Mouse (Mus musculus) heart, postnatal 0 days (tissue): ENCODE data around the gene Tpte. TPM values are rescaled to one million over a fixed set of nuclear protein-coding genes. Genes with fewer than 3 reads are reported as not detected.

ENCODE experiments used
- ATAC-seq: fragments of 200-750 bp; cut with Nextera tagmentation; 2 replicates; pipeline ENCODE4 v1.8.0; 2017; ENCODE audit warnings: low read depth, moderate number of reproducible peaks, moderate library complexity; ENCODE audit not compliant: insufficient read depth
- DNase-seq: peaks from one replicate; pipeline ENCODE4 v3.0.0-alpha.2; 2016; ENCODE audit warnings: low spot score
- H3K27ac ChIP-seq: fragments of 300-500 bp; sonication (generic); 2 replicates; pipeline ENCODE4 v1.5.1; 2014; ENCODE audit warnings: low read depth, mild to moderate bottlenecking
- H3K27me3 ChIP-seq: fragments of 300-500 bp; sonication (generic); 2 replicates; pipeline ENCODE4 v1.6.1; 2014; ENCODE audit warnings: low read length, mixed read lengths; ENCODE audit not compliant: control insufficient read depth, insufficient read depth
- H3K36me3 ChIP-seq: fragments of 300-500 bp; sonication (generic); replicated peaks from 2 replicates; pipeline ENCODE4 v1.6.1; 2014; ENCODE audit warnings: low read length, mixed read lengths; ENCODE audit not compliant: control insufficient read depth, insufficient read depth
- H3K4me1 ChIP-seq: fragments of 300-500 bp; sonication (generic); 2 replicates; pipeline ENCODE4 v1.6.1; 2014; ENCODE audit warnings: antibody characterized with exemption; ENCODE audit not compliant: control insufficient read depth, insufficient read depth
- H3K4me2 ChIP-seq: fragments of 300-500 bp; sonication (generic); 2 replicates; pipeline ENCODE4 v1.6.1; 2014; ENCODE audit warnings: low read depth, mild to moderate bottlenecking, low read length, moderate library complexity
- H3K4me3 ChIP-seq: fragments of 300-500 bp; sonication (generic); 2 replicates; pipeline ENCODE4 v1.5.1; 2014; ENCODE audit warnings: low read depth, low read length
- H3K9ac ChIP-seq: fragments of 300-500 bp; sonication (generic); replicated peaks from 2 replicates; pipeline ENCODE4 v1.6.1; 2014; ENCODE audit warnings: low read depth, low read length, mixed read lengths
- H3K9me3 ChIP-seq: fragments of 300-500 bp; sonication (generic); replicated peaks from 2 replicates; pipeline ENCODE4 v1.6.1; 2016; ENCODE audit warnings: low read length; ENCODE audit not compliant: control insufficient read depth
- CTCF ChIP-seq: IDR thresholded peaks from 2 replicates; pipeline ENCODE4 v1.5.1; 2016; ENCODE audit warnings: antibody characterized with exemption, control low read depth, low read depth
- EP300 ChIP-seq: IDR thresholded peaks from 2 replicates; pipeline ENCODE4 v1.6.1; 2016; ENCODE audit warnings: antibody characterized with exemption, low read depth
- WGBS: fragments of 180-500 bp; shearing (Covaris S2); extraction: QIAGEN DNeasy Blood & Tissue Kit; methylation state at CpG from one replicate; pipeline ENCODE4 v1.1.7; 2014; 5-methylcytosine and 5-hydroxymethylcytosine counted together
- polyA plus RNA-seq: library from polyadenylated mRNA; unstranded; fragments of >200 nt; fragmentation: Nextera tagmentation; extraction: Ambion mirVana; gene quantifications from 2 replicates; pipeline ENCODE4 v1.2.1, GENCODE M21; 2015
- total RNA-seq: library from RNA; depleted of rRNA; stranded (reverse); fragments of >200 nt; gene quantifications from 2 replicates; pipeline ENCODE4 v1.2.3, GENCODE M21; 2014; ENCODE audit warnings: low replicate concordance

The Tpte gene
- total and polyA plus RNA-seq, 2 experiments from 2014 or later, result not detected

DNA sequence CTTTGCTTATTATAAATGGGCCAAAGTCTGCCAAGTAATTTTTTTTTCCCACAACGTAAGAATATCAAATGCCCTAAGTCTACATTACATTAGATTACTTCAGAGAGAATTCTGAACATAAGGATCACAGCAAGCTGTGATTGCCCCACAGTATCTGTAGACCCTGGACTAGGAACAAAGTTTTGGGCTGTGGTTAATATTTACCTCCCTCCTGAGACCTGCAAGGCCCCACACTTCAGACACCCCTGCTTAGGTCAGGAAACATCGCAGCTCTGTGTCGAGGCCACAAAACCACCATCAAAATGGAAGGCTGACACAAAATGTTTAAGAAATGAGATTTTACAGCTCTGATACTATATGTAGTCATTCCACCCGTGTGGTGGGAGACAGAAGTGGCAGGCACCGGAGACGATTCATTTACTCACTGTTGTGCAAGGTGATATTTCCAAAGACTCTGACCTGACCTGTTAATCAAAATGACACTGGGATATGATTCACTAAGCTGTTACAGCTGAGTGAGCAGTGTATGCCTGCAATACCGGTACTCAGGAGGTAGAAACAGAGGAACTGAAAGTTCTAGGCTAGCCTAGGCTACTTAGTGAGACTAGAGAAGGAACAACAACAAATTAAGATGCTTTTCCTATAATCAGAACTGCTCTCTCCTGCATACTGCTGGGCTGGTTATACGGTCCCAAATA lies 107.7 kb downstream of the Tpte start:
- no peak overlapping the region for H3K9ac ChIP-seq
- H3K36me3 ChIP-seq, result peaks cover 25% of the 10 kb centered on the region
- DNase-seq, result no peak
- 87% methylated on average over 8 of the region's 8 CpGs for WGBS
- no peak for ATAC-seq
- H3K4me3 ChIP-seq, result no peak overlapping the region
- H3K4me1 ChIP-seq, result no peaks in the 10 kb centered on the region
- TF ChIP-seq EP300 (no peak), CTCF (no peak)
- no peak overlapping the region for H3K27ac ChIP-seq
- H3K27me3 ChIP-seq, result no peaks in the 10 kb centered on the region
- no peak overlapping the region for H3K4me2 ChIP-seq
- H3K9me3 ChIP-seq, result no peaks in the 10 kb centered on the region

DNA sequence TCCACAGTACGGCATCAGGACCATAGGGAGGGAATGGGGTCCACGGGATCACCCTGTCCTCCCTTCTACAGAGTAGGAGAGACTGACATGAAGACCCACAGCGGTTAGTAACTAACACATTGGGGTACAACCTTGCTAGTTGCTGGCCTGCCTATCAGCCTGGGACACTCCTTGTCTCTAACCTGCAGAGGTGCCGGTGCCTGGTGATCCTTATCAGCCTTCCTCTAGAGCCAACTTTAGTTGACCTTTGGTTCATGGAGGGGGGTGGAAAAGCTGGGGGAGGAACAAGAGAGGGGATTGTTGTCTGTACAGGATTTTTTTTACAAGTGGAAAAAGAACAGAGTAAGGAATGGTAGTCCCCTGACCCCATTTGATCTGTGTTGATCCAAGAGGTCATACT lies 111.2 kb downstream of the Tpte start:
- H3K27ac ChIP-seq, result no peak overlapping the region
- H3K27me3 ChIP-seq, result no peaks in the 10 kb centered on the region
- H3K4me3 ChIP-seq, result no peak overlapping the region
- DNase-seq (no peak), ATAC-seq (no peak)
- peaks cover 6% of the 10 kb centered on the region; the same call in 1 of the 2 replicates for H3K4me1 ChIP-seq
- peaks cover 8% of the 10 kb centered on the region; the same call in 1 of the 2 replicates for H3K36me3 ChIP-seq
- no peaks in the 10 kb centered on the region for H3K9me3 ChIP-seq
- WGBS, result 75% methylated on average over 4 of the region's 4 CpGs
- no peak for TF ChIP-seq CTCF
- TF ChIP-seq EP300, result no peak
- no peak overlapping the region for H3K4me2 ChIP-seq
- H3K9ac ChIP-seq, result no peak overlapping the region

DNA sequence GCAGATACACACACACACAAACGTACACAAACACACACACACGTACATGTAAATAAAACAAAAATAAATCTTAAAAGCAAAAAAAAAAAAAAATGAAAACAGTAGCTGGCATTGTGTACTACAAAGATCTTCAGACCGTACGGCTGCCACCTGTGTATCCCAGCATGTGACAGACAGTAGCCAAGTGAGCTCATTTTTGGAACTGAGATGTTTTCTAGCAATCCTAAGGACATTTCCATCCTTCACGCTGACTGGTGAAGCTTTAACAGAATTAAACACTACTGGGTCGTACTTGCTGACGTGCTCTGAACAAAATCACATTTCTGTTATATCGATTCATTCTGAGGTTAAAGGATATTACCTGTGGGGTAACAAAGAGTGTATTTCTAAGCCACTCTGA lies 112.0 kb downstream of the Tpte start:
- H3K27me3 ChIP-seq, result no peaks in the 10 kb centered on the region
- no peak overlapping the region for H3K27ac ChIP-seq
- peaks cover 6% of the 10 kb centered on the region; the same call in 1 of the 2 replicates for H3K4me1 ChIP-seq
- no peaks in the 10 kb centered on the region for H3K9me3 ChIP-seq
- whole genome bisulfite sequencing, result 94% methylated on average over 8 of the region's 8 CpGs
- H3K9ac ChIP-seq, result no peak overlapping the region
- DNase-seq (no peak), ATAC-seq (no peak)
- H3K36me3 ChIP-seq, result peaks cover 5% of the 10 kb centered on the region; the same call in 1 of the 2 replicates
- H3K4me2 ChIP-seq, result no peak overlapping the region
- TF ChIP-seq EP300 (no peak), CTCF (no peak)
- H3K4me3 ChIP-seq, result no peak overlapping the region

DNA sequence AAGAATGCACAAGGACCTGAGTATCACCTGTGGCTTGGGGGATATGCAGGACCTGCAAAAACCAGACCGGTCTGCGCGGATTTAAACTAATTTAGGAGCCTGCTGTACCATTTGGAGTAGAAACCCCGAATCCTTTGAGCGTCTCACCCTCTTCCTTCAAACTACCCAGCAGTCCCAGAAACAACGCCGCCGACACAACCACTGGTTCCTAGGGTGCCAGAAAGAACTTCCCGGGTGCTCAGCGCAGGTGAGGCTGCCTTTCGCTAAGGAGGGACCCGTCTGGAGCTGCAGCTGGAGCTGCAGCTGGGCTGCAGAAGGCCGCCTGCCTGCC lies 114.5 kb downstream of the Tpte start:
- TF ChIP-seq CTCF (no peak), EP300 (no peak)
- Histone ChIP-seq H3K4me1 (peaks cover 6% of the 10 kb centered on the region; the same call in 1 of the 2 replicates), H3K4me2 (peak overlapping the region; percentile 90), H3K4me3 (peak overlapping the region; percentile 71), H3K9ac (peak overlapping the region; percentile 75), H3K27me3 (no peaks in the 10 kb centered on the region), H3K9me3 (no peaks in the 10 kb centered on the region), H3K36me3 (no peaks in the 10 kb centered on the region), H3K27ac (peak overlapping the region; percentile 79)
- ATAC-seq, result no peak
- no peak for DNase-seq
- WGBS, result 1% methylated on average over 13 of the region's 13 CpGs

DNA sequence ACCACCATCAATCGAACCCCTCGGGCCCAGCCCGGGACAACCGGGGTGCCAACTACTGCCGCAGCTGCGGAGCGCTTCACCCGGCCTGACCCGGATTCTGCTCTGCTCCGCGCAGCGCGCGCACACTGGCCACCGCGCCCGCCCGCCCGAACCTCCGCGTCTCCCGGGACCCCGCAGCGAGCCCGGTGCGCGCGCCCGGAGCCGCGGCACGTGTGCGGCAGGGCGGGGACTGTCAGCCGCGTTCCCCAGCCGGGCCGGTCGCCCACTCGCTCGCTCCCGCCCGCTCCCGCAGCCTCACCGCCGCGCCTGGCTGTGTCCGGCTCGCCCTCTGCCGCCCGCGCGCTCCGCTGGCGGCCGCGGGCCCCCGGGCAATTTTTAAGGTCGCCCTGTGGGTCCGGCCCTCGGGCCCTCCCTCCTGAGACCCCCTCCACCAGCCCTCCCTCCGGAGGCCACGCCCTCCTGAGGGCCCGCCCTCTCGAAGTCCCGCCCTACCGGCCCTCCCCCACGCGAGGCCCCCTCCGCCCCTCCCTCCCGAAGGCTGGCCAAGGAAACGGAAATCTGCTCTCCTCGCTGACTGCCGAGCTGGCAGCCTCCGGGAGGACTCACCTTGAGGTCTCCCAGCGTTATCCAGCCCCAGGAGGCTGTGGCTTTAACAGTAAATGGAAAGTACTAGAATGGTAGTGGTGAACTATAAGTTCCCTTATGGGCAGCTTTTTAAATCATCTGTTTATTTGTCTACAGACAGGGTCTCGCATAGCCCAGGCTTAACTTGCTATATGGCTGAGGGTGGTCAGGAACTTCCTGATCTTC lies 115.1 kb downstream of the Tpte start, which contains the start of gene Slc25a15:
Slc25a15 (minus strand) TSS at position 456 of the 810 bp plus-strand sequence.
- Histone ChIP-seq H3K27ac (peak within 1 kb of the TSS; percentile 79), H3K36me3 (no peaks in the 10 kb centered on the region), H3K9me3 (no peaks in the 10 kb centered on the region), H3K9ac (peak within 1 kb of the TSS; percentile 75), H3K4me1 (peaks cover 6% of the 10 kb centered on the region; the same call in 1 of the 2 replicates), H3K27me3 (no peaks in the 10 kb centered on the region), H3K4me3 (peak within 1 kb of the TSS; percentile 71), H3K4me2 (peak within 1 kb of the TSS; percentile 90)
- no peak for TF ChIP-seq EP300
- no peak for TF ChIP-seq CTCF
- ATAC-seq (peak; percentile 94), DNase-seq (peak; percentile 84)
- WGBS, result under 1% methylated on average over 42 of the region's 77 CpGs
